Mouse (Mus musculus): ENCODE data around the gene Platr17.

DNA sequence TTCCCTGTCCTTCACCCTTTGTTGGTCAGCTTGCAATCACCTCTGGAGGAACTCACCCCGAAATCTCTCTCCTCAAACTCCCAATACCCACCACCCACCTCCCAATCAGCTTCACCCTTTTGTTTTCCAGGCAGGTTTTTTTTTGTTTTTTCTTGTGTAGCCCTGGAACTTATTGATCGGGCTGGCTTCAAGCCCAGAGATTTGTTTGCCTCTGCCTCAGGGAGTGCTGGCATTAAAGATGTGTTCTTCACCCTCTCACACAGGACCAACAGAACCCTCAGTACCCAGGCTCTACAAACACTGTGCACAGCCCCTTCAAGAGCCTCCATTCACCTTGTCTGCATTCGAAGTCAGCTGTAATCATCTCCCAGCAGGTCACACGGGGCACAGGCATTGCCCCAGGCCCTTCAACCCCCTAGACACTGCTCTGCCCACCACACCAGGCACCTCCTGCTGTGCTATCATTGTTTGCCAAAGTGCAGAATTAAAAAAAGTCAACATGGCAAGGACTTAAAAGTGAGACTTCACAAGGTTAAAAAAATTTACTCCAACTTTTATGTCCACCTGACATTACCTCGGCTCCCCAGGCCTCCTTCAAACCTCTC lies 49.1 kb downstream of the Platr17 start:
- TF ChIP-seq CTCF (conservative IDR thresholded peaks at IDR 0.05 in 1 of 2, IDR thresholded peaks at IDR 0.05 in 1 of 2; ENCODE audit: low read depth in 2 of 2, low read length in 2 of 2) (no peak), USF1 (IDR thresholded peaks at IDR 0.05; ENCODE audit: low read depth, low read length) (no peak), MAX (IDR thresholded peaks at IDR 0.05; ENCODE audit: low read length) (no peak), ZNF384 (IDR thresholded peaks at IDR 0.05; ENCODE audit: low read depth, low read length) (no peak), JUND (conservative IDR thresholded peaks at IDR 0.05; ENCODE audit: low read depth, low read length) (no peak), ZC3H11A (IDR thresholded peaks at IDR 0.05; ENCODE audit: low read depth, low read length) (no peak), HCFC1 (IDR thresholded peaks at IDR 0.05; ENCODE audit: low read depth, low read length) (no peak), NELFE (IDR thresholded peaks at IDR 0.05; ENCODE audit: low read depth, low read length) (no peak), KAT2A (IDR thresholded peaks at IDR 0.05; ENCODE audit: insufficient replicate concordance, low read length) (no peak), ZKSCAN1 (IDR thresholded peaks at IDR 0.05; ENCODE audit: borderline replicate concordance, low read depth, low read length) (no peak), USF2 (conservative IDR thresholded peaks at IDR 0.05; ENCODE audit: low read depth, low read length) (no peak), CHD2 (IDR thresholded peaks at IDR 0.05; ENCODE audit: low read length) (no peak), BHLHE40 (IDR thresholded peaks at IDR 0.05; ENCODE audit: low read depth, low read length) (no peak), ZMIZ1 (IDR thresholded peaks at IDR 0.05; ENCODE audit: low read depth, low read length) (no peak)

Data from CH12.LX (cell line).